Mouse (Mus musculus) spleen, postnatal 4 days (tissue): ENCODE measurements around the gene Cadm4.
A peak's percentile ranks its signal among the peaks of the same experiment; 100 is the strongest.
"Not testable (repeated sequence)": the region's sequence is repeated elsewhere in the genome, so short reads cannot be mapped to it uniquely, and the experiment has no call there.

ENCODE experiments used
- DNase-seq, 2 experiments: peaks; one replicate each; pipeline ENCODE4 v3.0.0; 2022; ENCODE audit warnings: low spot score in 2 of 2

The Cadm4 gene

DNA sequence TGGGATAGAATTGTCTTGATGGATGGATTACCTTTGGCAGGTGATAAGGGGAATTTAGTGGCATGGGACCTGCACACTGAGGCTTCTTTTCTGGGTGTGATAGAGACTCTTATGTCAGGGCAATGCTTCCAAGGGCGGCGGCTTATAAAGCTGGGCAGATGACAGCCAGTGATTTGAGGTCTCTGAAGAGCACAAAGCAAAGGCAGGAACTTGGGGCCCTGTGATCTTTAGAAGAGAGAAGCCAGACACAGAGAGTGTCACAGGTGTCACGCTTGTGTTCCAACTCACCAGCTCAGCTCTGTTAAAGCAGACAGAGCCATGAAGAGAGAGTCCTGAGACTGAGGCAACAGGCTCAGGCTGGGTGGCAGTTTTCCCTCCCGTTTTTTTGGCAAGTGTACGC, 13.9 kb upstream of the Cadm4 start:
- no peak for DNase-seq

DNA sequence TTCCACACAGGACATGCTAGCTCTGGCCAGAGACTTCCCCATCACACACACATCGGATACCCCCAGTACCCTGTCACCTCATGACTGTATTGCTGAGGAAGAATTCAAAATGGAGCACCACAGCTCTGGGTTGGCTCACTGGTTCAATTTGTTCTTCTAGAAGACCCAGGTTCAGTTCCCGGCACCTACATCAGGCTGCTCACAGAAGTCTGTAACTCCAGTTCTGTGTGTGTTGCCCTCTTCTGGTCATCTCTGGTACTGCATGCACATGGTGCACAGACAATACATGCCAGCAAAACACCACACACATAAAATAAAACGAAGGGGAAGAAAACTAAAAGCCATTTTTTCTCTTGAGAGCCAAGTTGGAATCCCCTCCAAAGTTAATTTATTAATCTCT, 12.7 kb upstream of the Cadm4 start:
- DNase-seq: peak in 1 of 2 experiments; percentile 75

DNA sequence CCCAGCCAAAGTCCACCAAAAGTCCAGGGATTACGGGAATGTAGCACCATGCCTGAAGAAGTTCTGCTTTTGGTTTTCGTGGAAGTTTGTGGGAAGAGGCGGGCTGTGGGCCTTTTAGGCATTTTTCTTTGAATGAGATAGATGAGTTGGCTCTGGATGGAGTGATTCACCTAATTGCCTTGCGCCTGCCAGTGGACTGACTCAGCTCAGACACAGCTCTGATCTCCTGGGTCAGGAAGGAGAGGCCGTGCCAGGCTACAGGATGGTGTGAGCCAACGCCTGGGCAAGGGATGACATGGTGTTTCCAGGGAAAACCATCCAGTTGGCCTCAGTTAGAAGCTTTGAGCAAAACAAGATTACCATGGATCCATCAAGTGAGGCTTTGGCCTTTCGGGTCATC, 11.5 kb upstream of the Cadm4 start:
- DNase-seq: no peak

DNA sequence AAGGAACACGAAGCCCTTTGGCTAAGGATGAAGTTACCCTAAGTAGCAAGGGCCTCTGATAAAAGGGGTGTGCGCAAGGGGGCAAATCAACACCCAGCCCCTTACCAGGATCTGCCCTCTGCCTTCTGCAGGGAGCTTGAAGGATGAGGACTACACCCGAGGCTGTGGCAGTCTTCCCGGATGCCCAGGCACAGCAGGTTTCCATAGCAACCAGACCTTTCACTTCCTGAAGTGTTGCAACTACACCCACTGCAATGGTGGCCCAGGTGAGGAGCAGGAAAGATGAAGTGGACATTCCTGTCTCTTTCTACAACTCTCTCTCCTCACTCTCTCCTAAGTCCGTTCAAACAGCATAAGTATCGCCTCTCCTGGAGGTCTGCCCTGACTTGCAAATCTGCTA, 9.4 kb upstream of the Cadm4 start:
- no peak for DNase-seq

DNA sequence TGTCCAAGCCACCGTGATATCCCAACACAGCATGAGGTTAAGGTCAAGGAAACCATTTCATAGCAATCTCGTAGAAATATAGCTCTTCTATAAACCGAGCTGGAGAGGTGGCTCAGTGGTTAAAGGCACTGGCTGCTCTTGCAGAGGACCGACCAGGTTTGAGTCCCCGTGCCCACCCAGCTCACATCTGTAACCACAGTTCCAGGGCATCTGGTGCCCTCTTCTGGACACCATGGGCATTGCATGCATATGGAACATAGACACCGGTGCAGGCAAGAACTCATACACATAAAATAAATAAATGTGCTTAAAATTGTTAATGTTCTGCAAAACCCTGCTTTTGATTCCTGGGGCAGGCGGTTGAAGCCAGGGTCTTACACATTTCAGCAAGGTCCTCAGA, 8.9 kb upstream of the Cadm4 start:
- DNase-seq: peak; percentile 29 to 74

DNA sequence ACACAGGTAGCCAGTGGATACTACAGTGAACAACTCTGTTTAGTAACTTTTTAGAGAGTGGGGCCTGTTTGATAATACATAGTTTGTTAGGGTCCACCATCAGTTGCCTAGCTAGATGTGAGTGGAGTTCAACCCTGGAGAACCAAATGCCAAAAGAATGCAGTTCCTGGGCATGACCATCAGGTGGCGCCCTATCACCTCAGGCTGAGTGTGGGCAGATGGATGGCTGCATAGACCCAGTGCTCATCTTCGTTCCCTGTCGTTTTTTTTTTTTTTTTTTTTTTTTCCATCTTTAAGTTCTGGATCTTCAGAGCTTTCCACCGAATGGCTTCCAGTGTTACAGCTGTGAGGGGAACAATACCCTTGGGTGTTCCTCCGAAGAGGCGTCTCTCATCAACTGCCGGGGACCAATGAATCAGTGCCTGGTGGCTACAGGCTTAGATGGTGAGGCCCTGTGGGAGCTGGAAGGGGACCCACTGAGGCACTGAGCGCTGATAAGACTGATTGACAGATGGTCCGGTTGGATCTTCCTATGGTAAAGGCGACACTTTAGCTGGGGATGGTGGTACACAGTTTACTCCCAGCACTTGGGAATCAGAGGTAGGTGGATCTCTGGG, 7.8 kb upstream of the Cadm4 start:
- DNase-seq: peak; percentile 61 to 87

DNA sequence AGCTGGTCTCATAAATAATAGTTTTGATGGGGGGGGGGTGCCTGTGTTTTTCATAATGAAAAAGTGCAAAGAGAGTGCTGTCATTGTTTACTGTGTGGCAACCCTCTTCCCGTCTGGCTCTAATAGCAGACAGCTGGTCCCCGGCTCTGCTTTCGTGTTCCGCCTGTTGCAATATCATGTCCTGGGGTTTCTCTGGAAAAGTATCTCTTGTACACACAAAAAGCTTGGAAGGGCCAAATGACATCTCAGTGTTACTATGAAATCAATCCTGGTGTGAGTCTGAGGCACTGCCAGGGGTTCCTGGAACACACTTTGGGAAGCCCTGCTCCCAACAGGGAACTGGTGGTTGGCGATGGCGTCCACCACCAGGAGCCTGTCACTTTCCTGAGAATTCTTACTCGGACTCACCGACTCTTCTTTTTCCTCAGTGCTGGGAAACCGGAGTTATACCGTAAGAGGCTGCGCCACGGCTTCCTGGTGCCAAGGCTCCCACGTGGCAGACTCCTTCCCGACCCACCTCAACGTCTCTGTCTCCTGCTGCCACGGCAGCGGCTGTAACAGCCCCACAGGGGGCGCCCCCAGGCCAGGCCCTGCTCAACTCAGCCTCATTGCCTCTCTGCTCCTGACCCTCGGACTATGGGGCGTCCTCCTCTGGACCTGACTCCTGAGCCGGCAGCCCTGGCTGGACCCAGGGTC, 6.9 kb upstream of the Cadm4 start:
- DNase-seq: no peak

DNA sequence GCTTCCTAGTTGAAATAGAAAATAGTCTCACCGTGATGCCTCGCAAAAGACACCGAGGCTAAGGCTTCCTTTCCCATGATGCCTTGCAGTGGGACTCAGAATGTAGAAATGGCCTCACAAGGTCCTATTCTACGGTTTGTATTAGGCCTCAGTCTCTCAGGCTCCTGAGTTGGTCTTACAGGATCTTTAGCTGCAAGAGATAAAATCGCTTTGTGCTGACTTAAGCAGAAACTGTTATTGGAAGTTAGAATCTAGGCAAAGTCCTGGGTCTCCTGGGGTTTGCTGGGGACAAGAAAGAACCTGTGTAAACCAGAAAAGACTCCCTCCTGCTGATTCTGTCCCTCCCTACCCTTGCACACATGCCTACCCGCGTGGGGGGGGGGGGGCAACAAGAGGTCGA, 5.5 kb upstream of the Cadm4 start:
- DNase-seq: no peak

DNA sequence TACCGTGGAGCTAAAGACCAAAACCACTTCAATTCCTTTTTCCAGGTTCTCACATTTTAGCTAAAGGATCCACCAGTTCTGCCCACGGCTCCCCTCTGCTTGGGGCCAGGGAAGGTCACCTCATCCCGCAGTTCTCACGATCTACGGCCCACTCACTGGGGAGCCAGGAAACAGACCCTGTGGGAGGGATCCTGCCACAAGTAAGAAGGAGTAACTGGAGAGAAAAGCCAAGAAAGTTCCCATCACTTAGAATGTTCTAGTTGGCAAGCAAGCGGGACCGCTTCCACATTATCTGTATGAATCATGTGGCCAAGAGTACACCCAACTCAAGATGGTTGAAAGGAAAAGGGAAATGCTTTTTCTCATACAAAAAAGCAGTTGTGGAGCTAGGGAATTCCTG, 5.0 kb upstream of the Cadm4 start:
- DNase-seq: no peak

DNA sequence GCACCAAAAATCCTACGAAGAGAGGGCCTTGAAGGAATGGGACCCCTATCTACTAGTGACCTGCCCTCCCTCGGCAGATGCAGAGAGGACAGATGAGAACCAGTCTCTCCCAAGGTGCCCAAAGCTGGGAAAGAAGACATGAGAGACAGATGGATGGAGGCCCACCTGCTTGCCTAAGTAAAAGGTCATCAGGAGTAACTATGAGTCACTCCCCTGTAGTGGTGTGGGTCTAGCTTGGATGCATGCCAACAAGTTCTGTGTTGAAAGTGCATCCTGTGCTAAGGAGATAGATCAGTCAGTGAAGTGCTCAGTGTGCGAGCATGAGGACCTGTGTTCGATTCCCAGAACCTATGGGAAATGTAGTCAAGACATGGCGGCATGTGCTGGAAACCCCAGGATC, 2.9 kb upstream of the Cadm4 start:
- no peak for DNase-seq

DNA sequence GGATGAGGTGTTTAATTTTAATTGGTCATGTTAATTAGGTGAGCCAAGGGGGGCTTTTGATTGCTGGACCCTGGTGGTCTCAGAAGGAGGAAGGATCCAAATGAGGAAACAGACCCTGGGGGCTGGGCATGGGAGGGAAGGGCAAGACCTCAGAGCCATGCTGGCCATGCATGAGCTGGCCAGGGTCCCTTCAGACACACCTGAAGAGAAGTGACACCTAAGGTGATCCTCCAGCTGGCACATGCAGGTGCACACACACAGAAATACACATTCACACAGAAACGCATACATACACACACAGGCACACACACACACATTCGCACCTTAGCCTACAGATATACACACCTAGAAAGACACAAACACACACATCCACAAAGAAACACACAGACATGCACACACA, 2.1 kb upstream of the Cadm4 start:
- no peak for DNase-seq

DNA sequence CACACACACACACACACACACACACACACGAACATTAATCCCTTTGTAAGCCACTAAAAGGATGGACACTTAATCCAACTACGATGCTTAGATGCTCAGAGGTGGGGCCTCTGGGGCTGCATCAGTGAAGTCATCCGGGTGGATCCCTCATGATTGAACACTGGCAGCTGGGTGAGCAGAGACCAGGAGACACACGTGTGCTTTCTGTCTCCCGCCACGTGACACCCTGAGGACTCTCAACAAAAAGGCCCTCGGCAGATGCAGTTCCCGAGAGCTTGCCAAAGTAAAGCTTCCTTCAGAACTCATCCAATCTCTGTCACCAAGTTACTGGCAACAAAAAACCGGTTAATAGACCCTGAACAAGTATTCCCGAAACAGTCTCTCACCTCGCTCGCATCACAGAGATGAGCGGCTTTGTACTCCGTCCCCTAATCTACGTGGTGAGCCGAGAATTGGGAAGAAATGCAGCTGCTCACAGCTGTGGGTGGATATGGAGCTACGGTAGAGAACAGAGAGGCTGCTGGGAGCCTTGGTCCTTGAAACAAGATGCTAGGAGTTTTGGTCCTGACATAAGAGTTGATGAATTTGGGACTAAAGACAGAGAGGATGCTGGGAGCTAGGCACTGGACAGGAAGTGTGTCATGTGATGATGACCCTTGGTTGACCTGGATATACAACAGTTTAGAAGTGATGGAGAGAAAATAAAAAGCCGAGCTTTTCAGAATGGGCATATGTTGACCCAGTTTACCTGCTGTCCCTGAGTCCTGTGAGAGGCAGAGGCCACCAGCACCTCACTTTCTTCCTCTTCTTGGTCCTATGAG, 1.5 kb upstream of the Cadm4 start:
- no peak for DNase-seq

DNA sequence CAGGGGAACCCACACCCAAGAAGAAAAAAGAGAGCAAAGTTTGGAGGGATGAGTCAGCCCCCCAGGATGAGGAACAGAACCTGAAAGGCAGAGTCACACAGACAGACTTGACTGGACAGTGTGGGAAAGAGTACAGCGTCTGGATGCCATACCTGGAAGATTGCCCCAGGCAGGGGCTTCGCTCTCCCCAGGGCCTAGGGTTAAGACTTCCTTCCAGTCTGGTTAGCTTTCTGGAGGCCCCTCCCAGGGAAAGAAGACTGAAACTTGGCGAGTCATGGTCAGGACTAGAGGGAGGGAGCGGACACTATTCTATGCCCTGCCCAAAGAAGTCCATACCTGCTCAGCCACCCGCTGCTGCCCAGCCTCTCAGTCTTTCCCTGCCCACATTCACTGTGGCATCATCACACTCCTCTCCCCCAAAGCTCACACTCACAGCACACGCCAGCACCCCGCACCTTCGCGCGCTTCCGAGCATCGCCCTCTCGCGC, 793 bp upstream of the Cadm4 start:
- DNase-seq: no peak

DNA sequence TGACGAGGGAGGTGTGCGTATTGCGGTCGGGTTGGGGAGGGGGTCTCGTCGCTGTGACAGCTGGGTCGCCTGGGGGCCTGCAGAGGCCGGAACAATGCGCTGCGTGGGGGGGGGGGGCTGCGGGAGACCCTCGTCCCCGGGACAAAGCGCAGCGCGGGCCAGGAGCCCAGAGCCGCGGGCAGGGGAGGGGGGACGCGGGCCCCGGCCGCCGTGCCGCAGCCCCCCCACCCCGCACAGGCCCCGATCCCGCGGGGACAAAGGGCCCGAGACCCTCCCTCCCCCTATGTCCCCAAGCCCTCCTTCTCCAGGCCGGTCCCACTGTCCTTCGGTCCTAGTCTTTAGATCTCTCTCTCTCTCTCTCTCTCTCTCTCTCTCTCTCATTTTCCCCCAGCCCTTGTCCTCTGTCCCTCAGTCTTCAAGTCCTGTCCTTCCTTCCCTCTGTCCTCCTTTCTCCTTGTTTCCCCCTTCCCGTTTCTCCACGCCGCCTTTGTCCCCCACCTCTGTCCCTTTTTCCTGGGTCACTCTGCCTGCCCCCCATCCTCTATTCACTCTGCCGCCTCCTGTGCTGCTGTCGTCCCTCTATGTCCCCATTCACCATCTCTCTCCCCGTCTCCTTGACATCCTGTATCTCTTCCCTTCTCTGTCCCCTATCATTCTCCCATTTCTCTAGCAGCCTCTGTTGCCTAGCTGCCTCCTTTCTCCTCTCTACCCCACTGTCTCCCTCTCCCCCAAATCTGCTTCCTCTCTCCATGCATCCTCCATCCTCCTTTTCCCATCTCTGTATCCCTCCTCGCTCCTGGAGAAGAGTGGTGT, 591 bp downstream of the Cadm4 start:
- no peak for DNase-seq

DNA sequence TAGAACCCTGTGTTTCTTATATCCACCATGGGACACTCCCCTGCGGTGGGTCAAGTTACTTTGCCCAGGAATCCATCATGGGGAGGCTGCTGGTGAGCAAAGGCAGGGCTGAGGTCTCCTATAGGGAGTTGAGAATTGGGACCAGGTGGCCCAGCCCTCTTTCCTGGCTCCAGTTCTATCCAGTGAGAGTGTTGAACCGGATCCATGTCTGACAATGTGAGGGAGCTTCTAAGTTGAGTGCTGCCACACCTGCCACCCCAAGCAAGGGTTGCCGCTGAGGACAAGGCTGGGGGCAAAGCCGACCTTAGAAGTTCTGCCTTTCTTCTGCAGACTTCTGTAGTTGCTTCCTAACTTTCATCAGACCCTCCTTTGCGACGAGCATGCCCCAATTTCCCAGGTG, 1.5 kb downstream of the Cadm4 start:
- DNase-seq: not testable (repeated sequence)

DNA sequence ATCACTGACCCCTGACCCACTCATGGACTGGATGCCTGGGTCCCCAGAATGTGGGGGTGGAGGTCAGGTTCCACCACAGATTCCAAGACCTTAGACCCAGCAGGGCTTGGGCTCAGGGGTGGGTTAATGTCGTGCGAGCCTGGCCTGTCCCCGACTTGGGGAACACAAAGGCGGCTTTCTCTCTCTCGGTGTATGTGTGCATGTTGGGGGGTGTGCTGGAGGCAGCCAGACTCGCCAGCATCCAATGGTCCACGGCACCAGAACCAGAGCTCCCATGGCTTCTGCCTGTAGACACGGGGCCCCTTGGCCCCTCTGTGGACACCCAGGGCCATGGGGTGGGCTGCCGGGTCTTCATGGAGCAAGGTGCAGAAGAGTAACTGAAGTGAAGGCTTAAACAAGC, 3.7 kb downstream of the Cadm4 start:
- no peak for DNase-seq

DNA sequence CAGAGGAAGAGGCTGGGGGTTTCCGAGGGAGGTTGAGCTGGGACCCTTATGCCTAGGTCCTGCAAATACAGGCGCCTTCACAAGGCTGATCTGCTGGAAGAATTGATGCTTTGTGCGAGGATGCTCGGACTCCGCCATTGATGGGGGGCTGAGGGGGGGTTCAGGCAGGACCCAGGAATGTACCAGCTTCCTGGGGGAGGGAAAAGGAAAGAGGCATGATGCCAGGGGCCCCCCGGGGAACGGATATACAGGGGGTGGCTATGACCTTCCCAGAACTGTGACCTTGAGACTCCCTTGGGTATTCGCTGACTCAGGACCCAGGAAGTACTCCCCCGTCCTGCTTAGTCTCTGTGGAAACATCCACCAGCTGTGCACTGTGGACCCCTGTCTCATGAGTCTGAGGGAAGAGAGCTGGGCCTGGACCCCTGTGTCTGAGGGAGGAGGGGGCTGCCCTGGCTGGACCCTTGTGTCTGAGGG, 4.9 kb downstream of the Cadm4 start:
- no peak for DNase-seq

DNA sequence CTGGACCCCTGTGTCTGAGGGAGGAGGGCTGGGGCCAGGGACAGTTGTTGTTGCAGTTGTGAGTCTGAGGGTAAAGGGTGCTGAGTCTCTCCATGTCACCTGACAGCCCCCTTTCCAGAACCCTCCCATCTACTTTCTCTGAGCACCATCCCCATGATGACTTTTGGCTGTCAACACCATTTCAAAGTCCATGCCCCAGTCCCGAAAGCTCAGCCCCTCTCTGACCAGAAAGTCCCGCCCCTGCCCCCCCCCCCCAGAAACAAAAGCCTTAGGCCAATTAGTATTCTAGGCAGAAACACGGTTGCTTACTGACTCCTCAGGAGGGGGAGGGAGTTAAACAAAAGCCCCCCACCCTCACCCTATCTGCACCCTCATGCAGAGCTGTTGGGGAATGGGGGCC, 5.6 kb downstream of the Cadm4 start:
- DNase-seq: no peak

DNA sequence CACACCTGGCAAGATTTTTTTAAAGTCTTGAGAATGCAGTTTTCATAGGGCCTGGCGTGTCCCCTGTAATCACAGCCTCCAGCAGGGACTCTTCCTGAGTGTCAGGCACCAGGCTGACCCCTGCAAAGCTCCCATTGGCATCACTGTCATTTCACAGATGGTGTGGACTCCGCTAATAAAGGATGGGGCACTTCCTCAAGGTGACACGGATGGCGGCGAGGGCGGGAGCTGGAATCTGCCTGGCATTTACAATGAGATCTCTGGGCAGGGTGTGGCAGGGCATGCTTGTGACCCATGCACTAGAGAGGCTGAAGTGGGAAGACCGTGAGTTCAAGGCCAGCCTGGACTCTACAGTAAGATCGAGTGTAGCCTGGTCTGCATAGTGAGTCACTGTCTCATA, 6.5 kb downstream of the Cadm4 start:
- DNase-seq: no peak

DNA sequence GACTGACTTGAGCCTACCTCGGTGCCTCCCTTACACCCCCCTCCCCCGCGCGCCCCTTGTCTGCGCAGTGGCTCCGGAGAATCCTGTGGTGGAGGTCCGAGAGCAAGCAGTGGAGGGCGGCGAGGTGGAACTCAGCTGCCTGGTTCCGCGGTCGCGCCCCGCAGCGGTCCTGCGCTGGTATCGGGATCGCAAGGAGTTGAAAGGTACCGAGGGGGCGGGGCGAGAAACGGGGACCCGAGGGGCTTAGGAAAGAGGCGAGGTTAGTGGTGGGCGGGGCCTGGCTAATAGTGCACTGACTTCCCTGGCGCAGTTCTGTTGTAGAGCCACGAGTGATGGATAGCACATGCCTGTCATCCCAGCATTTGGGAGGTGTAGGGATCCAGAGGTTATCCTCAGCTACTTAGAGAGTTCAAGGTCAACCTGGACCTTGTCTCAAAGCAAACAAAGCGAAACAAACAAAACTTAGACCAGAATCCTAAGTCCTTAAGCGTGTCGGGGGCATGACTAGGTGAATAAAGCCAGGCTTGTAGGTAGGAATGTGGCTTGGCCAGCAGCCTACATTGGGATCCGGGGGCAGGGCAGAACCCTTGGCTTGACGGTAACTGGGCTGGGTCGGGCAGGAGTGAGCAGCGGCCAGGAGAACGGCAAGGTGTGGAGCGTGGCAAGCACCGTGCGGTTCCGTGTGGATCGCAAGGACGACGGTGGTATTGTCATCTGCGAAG, 18.2 kb downstream of the Cadm4 start:
- no peak for DNase-seq

DNA sequence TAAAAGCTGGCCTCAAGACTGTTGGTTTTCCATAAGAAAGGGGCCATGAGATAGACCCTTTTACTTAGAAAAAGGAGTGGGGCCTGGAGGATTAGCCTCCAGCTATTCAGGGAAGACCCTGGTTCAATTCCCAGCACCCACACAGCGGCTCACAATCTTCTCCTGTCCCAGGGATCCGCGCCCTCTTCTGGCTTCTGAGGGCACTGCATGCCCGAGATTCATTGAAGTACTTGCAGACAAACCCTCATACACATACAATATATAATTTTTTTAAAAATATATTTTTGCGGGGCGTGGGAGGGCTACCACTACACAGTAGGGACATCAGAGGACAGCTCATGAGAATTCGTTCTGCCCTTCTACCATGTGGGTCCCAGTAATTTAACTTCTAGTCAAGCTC, 19.1 kb downstream of the Cadm4 start:
- DNase-seq: peak; percentile 54 to 82
